Mouse (Mus musculus) small intestine, adult 2 months (tissue): ENCODE measurements around the gene Amz1.
A peak's percentile ranks its signal among the peaks of the same experiment; 100 is the strongest.

Experiments
- CTCF ChIP-seq: fragments of 200-500 bp; IDR thresholded peaks from 2 replicates; pipeline ENCODE4 v1.5.1; 2012; ENCODE audit warnings: low read depth, mild to moderate bottlenecking, control low read depth, inconsistent platforms, low read length, moderate library complexity, mixed read lengths; ENCODE audit not compliant: insufficient replicate concordance, insufficient read length; ENCODE audit errors: extremely low read depth
- POLR2A ChIP-seq: fragments of 200-500 bp; IDR thresholded peaks from 2 replicates; pipeline ENCODE4 v1.6.1; 2012; ENCODE audit warnings: low read depth, mild to moderate bottlenecking, control low read depth, inconsistent platforms, low read length, moderate library complexity

GRCm38 (mm10) chr5:140790937-140791877 lies 67.3 kb downstream of the Amz1 start:
- TF ChIP-seq CTCF (no peak), POLR2A (0 out of 2 replicates have a peak, but pooled peaks have one; percentile 18)
